Mouse (Mus musculus) lung, adult 10 weeks (tissue): ENCODE results near the gene Ifi35. TPM values are rescaled to one million over a fixed set of nuclear protein-coding genes. Genes with fewer than 3 reads are reported as not detected.

Experiments used
- polyA plus RNA-seq: library from polyadenylated mRNA; stranded (reverse); fragments of 350-450 nt; fragmentation: Illumina TruSeq; extraction: RNeasy Lipid Tissue Mini Kit (QIAGEN cat#74804); gene quantifications from one replicate; pipeline ENCODE4 v1.2.3, GENCODE M21; 2014; ENCODE audit warnings: low read depth, low replicate concordance; ENCODE audit not compliant: insufficient read depth

Gene Ifi35
- polyA plus RNA-seq: 80.7 TPM

GRCm38 (mm10) chr11:101448274-101448746, at the start of gene Ifi35:
Gene Ifi35 (plus strand): TSS chr11:101448407.

GRCm38 (mm10) chr11:101417101-101417855, 30.9 kb upstream of the Ifi35 start, which contains the start of gene Aarsd1:
Gene Aarsd1 (minus strand): TSS chr11:101417615.

GRCm38 (mm10) chr11:101424105-101424851, 23.9 kb upstream of the Ifi35 start, which contains the start of gene Gm27029:
Gene Gm27029 (minus strand): TSS chr11:101424796.

GRCm38 (mm10) chr11:101424925-101425813, 23.0 kb upstream of the Ifi35 start, which contains the start of the genes Rundc1 and Ptges3l:
Gene Rundc1 (plus strand): TSS chr11:101425085.
Gene Ptges3l (minus strand): TSS chr11:101425333.

GRCm38 (mm10) chr11:101442127-101442693, 6.0 kb upstream of the Ifi35 start, which contains the start of gene Rpl27:
Gene Rpl27 (plus strand): TSS chr11:101442298.

GRCm38 (mm10) chr11:101464211-101465100, 16.2 kb downstream of the Ifi35 start, which contains the start of gene Rnd2:
Gene Rnd2 (plus strand): TSS chr11:101464999.

GRCm38 (mm10) chr11:101465869-101466551, 17.8 kb downstream of the Ifi35 start, which contains the start of gene Vat1:
Gene Vat1 (minus strand): TSS chr11:101466230.

Other genes with a start within 250 kb of the Ifi35 start
- gene Ezh1, start 221.9 kb upstream of the Ifi35 start, polyA plus RNA-seq: 23.4 TPM
- 682 TPM for gene Ramp2, start 202.4 kb upstream of the Ifi35 start, polyA plus RNA-seq
- 121 TPM for gene Vps25, start 194.7 kb upstream of the Ifi35 start, polyA plus RNA-seq
- gene Wnk4, start 187.8 kb upstream of the Ifi35 start, polyA plus RNA-seq: 9.4 TPM
- 0.25 TPM for gene Cntd1, start 169.4 kb upstream of the Ifi35 start, polyA plus RNA-seq
- 157 TPM for gene Coa3, start 169.3 kb upstream of the Ifi35 start, polyA plus RNA-seq
- gene Becn1, start 146.1 kb upstream of the Ifi35 start, polyA plus RNA-seq: 89.2 TPM
- gene Psme3, start 132.2 kb upstream of the Ifi35 start, polyA plus RNA-seq: 33.8 TPM
- 0.70 TPM for gene Aoc2, start 123.3 kb upstream of the Ifi35 start, polyA plus RNA-seq
- gene Aoc3, start 117.8 kb upstream of the Ifi35 start, polyA plus RNA-seq: 4.7 TPM
- not detected for gene G6pc, start 80.8 kb upstream of the Ifi35 start, polyA plus RNA-seq
- 26.8 TPM for gene Aarsd1, start 30.8 kb upstream of the Ifi35 start, polyA plus RNA-seq
- gene Gm27029, start 23.6 kb upstream of the Ifi35 start, polyA plus RNA-seq: 2.7 TPM
- gene Rundc1, start 23.3 kb upstream of the Ifi35 start, polyA plus RNA-seq: 10.9 TPM
- gene Ptges3l, start 23.1 kb upstream of the Ifi35 start, polyA plus RNA-seq: 5.4 TPM
- gene Rpl27, start 6.1 kb upstream of the Ifi35 start, polyA plus RNA-seq: 823 TPM
- gene Rnd2, start 16.6 kb downstream of the Ifi35 start, polyA plus RNA-seq: 19.0 TPM
- gene Vat1, start 17.8 kb downstream of the Ifi35 start, polyA plus RNA-seq: 86.7 TPM
- 0.28 TPM for gene Brca1, start 103.5 kb downstream of the Ifi35 start, polyA plus RNA-seq
- gene Nbr1, start 103.7 kb downstream of the Ifi35 start, polyA plus RNA-seq: 33.6 TPM
- gene Tmem106a, start 133.8 kb downstream of the Ifi35 start, polyA plus RNA-seq: 12.7 TPM
- gene Gm11634, start 150.8 kb downstream of the Ifi35 start, polyA plus RNA-seq: not detected
- gene Rdm1, start 178.8 kb downstream of the Ifi35 start, polyA plus RNA-seq: 54.6 TPM
- gene Arl4d, start 217.1 kb downstream of the Ifi35 start, polyA plus RNA-seq: 84.0 TPM